Mouse (Mus musculus): ENCODE data around the gene Grk4. TPM values are rescaled to one million over a fixed set of nuclear protein-coding genes. Genes with fewer than 3 reads are reported as not detected.

Gene Grk4
- polyA plus RNA-seq, 1 experiment from 2014 or later = 2.8 TPM

- ATAC-seq (ENCODE audit: low FRiP score) = no peak
- Histone ChIP-seq H3K4me1 (no peaks in the 10 kb centered on the region), H3K4me2 (replicated peaks) (no peak overlapping the region), H3K9me3 (replicated peaks) (no peaks in the 10 kb centered on the region), H3K27me3 (no peaks in the 10 kb centered on the region), H3K4me3 (no peak overlapping the region), H3K27ac (no peak overlapping the region), H3K9ac (no peak overlapping the region), H3K36me3 (peaks cover 52% of the 10 kb centered on the region)
- WGBS = 93% methylated on average over 5 of the region's 5 CpGs
Observed at GRCm38 (mm10) chr5:34800292-34800953, 140.2 kb downstream of the Grk4 start.

MicroRNAs encoded within 50 kb of the gene (microRNA counts, 519-probe panel; counts per million panel counts)
- microRNA mmu-miR-467g = 470 counts per million, percentile 58 among the panel's probes with 10 or more counts

Small RNA genes lying within 50 kb of the gene (microRNA-seq; reads per million reads assigned to microRNA genes)
- not detected for gene Mir467g

Other genes with a start within 250 kb of the Grk4 start
- 7.1 and 8.6 TPM in 2 replicates for gene Tnip2, start 146.4 kb upstream of the Grk4 start, polyA plus RNA-seq (2016; fragmentation: Nextera tagmentation; extraction: Ambion mirVana)
- 17.5 and 17.8 TPM in 2 replicates for gene Sh3bp2, start 134.5 kb upstream of the Grk4 start, polyA plus RNA-seq (2016; fragmentation: Nextera tagmentation; extraction: Ambion mirVana)
- gene Add1, start 86.7 kb upstream of the Grk4 start, polyA plus RNA-seq (2016; fragmentation: Nextera tagmentation; extraction: Ambion mirVana) = 223 and 226 TPM in 2 replicates
- gene Mfsd10, start 23.2 kb upstream of the Grk4 start, polyA plus RNA-seq (2016; fragmentation: Nextera tagmentation; extraction: Ambion mirVana) = 89.3 and 90.5 TPM in 2 replicates
- 25.1 and 26.0 TPM in 2 replicates for gene Nop14, start 231 bp upstream of the Grk4 start, polyA plus RNA-seq (2016; fragmentation: Nextera tagmentation; extraction: Ambion mirVana)
- gene Htt, start 101.4 kb downstream of the Grk4 start, polyA plus RNA-seq (2016; fragmentation: Nextera tagmentation; extraction: Ambion mirVana) = 19.0 and 20.3 TPM in 2 replicates
- gene Msantd1, start 247.6 kb downstream of the Grk4 start, polyA plus RNA-seq (2016; fragmentation: Nextera tagmentation; extraction: Ambion mirVana) = 1.6 TPM in 2 replicates

All from hindbrain, embryonic 12.5 days (tissue).